Mouse (Mus musculus): ENCODE measurements at regions not wholly inside any gene's neighbourhood (a gene's known extent, or its start where the extent isn't known, plus 50 kb on each side); places are given as distances from the start of the nearest gene placed in this dataset.
"Not testable (repeated sequence)": the region's sequence is repeated elsewhere in the genome, so short reads cannot be mapped to it uniquely, and the experiment has no call there.

DNA sequence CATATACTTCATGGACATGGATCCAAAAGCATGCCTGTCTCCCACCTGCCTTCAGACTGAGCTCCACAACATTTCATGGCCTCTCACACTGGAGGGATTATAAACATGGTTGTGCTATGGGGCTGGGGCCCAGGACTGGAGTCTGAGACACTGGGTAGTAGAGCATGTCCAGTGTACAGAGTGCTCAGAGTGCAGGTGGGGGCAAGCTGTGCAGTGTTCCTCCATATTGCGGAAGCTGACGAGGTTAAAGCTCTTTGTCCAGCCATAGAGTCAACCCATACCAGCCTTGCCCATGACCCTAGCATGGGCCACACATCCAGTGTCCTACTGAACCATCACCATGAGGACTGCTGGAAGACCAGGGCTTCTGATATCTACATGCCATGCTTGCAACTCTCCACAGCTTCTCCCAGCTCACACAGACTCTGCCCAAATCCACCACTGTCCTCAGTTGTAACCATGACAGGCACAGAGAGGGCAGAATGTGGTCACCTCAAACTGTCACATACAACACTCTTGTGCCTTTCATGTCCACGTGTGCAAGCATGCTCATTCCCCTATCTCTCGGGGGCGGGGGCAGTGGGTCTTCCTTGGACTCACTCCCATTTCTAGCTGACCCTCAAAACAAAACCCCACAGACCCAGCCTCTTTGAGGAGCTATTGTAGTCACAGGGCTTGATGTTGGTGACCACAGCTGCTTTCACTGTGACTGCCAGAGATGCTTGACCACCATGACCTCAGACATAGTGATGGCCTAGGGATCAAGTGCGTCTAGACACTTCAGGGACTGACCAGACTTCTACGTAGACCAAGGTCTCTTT lies 55.9 kb downstream of the Tmem121 start:
- DNase-seq (ENCODE audit: low spot score in 2 of 2), result no peak

DNA sequence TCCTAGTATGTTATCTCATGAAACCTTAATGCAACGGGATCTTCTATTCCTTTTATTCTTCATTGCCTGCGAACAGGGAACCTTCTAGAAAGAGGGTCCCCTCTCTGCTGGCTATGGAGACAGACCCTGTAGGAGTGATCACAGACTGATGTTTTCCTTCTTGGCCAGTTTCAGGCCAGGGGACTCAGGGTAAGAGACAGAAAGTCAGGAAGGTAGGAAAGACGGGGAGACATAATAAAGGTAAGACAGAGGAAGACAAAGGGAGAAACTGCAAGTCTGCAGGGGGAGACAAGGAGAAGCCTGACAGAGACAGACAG lies 56.4 kb downstream of the Tmem121 start:
- no peak for DNase-seq (ENCODE audit: low spot score in 2 of 2)

- no peak for DNase-seq (ENCODE audit: low spot score in 2 of 2)
Observed at GRCm38 (mm10) chr12:113244685-113245084, 59.0 kb downstream of the Tmem121 start.

DNA sequence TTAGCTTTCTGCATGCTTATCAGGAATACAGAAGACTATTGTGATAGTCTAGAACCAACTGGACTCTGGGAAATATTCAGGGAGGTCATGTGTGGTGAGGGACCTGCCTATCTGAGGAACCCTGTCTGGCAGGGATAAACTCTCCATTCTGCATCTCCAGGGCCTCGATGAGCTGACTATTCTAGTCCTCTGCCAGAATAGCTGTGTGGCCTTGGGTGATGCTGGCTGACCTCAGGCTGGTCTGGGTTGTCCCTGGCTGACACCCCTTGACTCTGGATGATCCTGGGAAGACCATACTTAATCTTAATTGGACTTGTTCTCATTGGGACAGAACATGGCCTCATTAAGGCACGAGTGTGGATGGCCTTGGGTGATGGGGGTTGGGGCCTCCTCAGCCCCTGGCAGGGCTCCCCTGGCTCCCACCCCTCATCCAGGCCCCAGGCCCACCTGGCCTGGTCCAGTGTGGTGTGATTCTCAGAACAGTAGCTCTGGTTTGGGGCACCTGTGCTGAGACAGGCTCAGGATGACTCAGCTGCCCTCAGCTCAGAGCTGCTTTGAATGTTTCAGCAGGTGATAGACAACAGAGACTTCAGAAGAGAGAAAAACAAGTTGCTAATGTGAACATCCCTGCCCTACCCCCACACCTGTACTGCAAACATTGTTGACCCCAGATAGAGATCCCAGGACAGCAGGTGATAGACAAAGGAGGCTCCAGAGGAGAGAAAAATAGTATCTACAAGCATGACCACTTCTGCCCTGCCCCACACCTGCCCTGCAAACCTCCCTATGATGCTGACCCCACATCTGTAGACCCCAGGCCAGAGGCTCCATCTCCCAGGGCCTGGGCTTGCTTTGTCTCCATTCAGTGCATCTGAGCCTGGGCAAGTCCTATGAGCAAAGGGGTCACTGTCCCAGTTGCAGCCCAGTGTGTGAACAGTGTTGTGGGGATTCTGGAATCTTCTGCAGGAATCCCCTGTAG lies 68.0 kb downstream of the Tmem121 start:
- DNase-seq (ENCODE audit: low spot score in 2 of 2), result not testable (repeated sequence)

- no peak for DNase-seq (ENCODE audit: low spot score in 2 of 2)
Observed at GRCm38 (mm10) chr12:113255331-113255730, 69.6 kb downstream of the Tmem121 start.

GRCm38 (mm10) chr12:113256628-113257027 lies 70.9 kb downstream of the Tmem121 start:
- DNase-seq (ENCODE audit: low spot score in 2 of 2), result no peak

GRCm38 (mm10) chr12:113257243-113257642 lies 71.5 kb downstream of the Tmem121 start:
- DNase-seq (ENCODE audit: low spot score in 2 of 2), result no peak

- no peak for DNase-seq (ENCODE audit: low spot score in 2 of 2)
Observed at GRCm38 (mm10) chr12:113259476-113259875, 73.7 kb downstream of the Tmem121 start.

GRCm38 (mm10) chr12:113260304-113260703 lies 74.6 kb downstream of the Tmem121 start:
- no peak for DNase-seq (ENCODE audit: low spot score in 2 of 2)

GRCm38 (mm10) chr12:113275934-113276333 lies 90.2 kb downstream of the Tmem121 start:
- no peak for DNase-seq (ENCODE audit: low spot score in 2 of 2)

GRCm38 (mm10) chr12:113276355-113276942 lies 90.7 kb downstream of the Tmem121 start:
- no peak for DNase-seq (ENCODE audit: low spot score in 2 of 2)

GRCm38 (mm10) chr12:113277741-113278140 lies 92.0 kb downstream of the Tmem121 start:
- DNase-seq (ENCODE audit: low spot score in 2 of 2), result no peak

GRCm38 (mm10) chr12:113292029-113292809 lies 106.5 kb downstream of the Tmem121 start:
- no peak for DNase-seq (ENCODE audit: low spot score in 2 of 2)

GRCm38 (mm10) chr12:113295924-113296323 lies 110.2 kb downstream of the Tmem121 start:
- DNase-seq (ENCODE audit: low spot score in 2 of 2), result no peak

- DNase-seq (ENCODE audit: low spot score in 2 of 2), result no peak
Observed at GRCm38 (mm10) chr12:113305973-113306372, 120.2 kb downstream of the Tmem121 start.

DNA sequence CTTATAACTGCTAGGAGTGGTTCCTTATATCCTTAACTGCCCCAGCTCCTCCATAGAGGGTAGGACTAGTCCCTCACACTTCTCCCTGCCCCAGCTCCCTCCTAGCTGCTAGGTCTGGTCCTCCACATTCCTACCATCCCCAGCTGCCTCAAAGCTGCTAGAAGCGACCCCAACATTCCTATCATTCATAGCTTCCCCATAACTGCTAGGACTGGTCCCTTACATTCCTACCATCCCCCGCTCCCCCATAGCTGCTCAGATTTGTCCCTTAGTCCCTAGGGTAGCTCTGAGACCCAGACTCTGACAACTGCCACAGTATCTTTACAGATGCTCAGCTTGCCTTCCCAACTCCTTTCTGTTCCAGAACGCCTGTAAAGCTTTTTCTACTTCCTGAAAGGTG lies 127.6 kb downstream of the Tmem121 start:
- no peak for DNase-seq (ENCODE audit: low spot score in 2 of 2)

DNA sequence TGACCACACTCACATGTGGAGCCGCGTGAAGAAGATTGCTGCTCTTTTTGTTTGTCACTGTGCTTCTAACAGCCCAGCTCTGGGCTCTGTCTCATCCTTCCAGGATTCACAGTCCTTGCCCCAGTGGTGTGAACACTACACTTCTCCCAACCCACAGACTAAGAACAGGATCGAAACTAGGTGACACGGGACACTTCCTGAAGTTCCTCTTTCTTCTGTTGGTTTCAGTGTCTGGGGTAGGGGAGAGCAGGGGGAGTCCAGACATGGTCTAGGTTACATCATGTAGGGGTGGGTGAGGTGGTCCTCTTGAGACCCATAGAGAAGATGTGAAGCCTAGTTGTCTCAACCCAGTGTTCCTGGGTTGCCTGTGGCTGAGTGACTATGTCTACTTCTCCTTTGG lies 128.9 kb downstream of the Tmem121 start:
- no peak for DNase-seq (ENCODE audit: low spot score in 2 of 2)

DNA sequence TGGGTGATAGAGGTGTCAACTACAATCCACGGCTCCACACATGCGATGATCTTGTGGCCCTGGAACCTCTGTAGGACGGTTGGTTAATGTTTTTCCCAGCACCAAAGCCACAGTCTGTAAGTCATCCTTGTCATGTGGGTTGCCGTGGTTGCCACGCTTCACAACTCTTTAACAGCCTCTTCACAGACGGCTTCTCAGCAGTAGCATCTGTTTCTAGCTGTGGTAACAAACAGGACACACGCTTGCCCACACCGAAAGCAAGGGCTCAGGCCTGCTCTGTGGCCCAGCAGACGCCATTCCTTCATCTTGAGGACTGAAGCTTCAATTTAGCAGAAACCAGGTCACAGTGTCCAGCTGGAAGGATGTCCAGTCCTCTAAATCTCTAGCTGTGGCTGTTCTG lies 135.4 kb downstream of the Tmem121 start:
- DNase-seq (ENCODE audit: low spot score in 2 of 2), result no peak

- no peak for DNase-seq (ENCODE audit: low spot score in 2 of 2)
Observed at GRCm38 (mm10) chr12:113322173-113322572, 136.4 kb downstream of the Tmem121 start.

DNA sequence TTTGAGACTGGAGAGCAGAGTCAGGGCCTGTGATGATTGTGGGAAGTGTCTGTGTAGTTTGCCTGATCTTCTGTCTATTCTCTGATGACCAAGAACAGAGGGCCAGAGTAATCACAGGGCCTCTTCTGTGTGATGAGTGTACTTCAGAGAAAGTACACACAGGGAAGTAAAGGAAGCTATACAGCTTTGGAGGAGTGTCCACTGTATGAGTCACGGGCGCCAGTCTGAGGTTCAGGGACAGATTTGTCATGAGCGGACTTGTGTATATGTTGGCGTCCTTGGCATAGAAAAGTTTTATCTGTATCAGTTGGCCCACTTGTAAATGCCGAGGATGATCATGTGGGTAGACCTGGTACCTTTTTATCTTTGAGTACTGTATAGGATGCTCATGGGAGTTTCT lies 142.1 kb downstream of the Tmem121 start:
- no peak for DNase-seq (ENCODE audit: low spot score in 2 of 2)

DNA sequence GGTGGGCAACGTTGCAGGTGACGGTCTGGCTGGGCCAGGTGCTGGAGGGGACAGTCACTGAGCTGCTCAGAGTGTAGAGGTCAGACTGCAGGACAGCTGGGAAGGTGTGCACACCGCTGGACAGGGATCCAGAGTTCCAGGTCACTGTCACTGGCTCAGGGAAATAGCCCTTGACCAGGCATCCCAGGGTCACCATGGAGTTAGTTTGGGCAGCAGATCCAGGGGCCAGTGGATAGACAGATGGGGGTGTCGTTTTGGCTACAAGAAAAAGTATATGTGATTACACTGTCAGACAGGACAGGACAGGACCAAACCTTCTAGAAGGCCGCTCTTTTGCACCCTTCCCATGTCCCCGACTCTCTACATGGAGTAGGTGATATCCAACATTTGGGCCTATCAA lies 144.5 kb downstream of the Tmem121 start:
- no peak for DNase-seq (ENCODE audit: low spot score in 2 of 2)

DNA sequence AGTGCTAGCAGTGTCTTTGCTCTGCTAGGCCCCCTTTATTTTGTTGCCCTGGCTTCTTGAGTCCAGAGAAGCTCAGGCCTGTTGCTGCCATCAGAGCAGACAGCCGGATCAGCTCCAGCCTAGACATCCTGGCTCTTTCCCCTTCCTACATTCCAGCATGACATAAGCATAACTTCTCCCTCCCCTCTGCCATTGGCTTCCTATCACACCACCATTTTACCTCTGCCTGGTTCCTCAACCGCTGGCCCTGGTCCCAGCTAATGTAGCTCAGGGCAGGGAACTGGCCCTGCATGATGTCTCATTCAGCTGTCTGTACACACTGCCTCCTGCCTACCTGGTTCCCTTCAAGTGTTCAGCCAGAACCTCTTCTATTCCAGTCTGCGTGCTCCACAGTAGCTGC lies 146.5 kb downstream of the Tmem121 start:
- DNase-seq (ENCODE audit: low spot score in 2 of 2), result no peak

All from right cerebral cortex, postnatal 10 days (tissue).